Mouse (Mus musculus): ENCODE data around the gene Psmd1. TPM values are rescaled to one million over a fixed set of nuclear protein-coding genes. Genes with fewer than 3 reads are reported as not detected.

Gene Psmd1
- polyA plus RNA-seq, 1 experiment from 2014 or later: 184 TPM

DNA sequence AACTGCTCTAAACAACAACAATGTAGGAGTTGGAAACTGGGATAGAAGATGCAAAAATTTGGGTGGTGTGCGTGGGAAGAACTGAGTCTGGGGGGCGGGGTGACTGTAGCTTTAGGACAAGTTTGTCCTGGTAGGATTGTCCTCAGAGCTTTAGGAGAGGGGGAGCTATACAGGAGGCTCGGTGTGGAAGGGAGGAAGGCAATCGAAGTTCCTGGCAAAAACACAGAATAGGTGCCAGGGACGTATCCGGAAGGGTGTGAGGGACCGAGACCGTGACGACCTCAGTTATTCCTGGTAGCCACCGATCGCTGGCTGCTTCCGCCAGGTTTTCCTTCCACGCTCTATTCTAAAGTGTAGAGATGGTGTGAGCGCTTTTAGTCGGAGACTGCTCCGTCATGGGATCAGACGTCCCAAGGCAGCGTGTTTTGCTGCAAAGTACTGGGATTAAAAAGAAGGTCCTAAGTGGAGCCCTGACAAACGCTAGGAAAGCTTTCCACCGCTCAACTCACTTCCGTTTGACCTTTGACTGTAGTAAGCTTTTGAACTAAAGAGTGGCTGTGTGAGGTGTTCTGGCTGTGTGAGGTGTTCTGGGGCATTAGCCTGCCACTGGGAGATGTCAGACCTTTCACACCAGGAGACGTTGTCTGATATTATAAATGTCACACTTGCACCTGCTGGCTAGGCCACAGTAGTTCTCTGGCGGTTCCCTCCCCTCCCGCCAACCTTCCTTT, 17.2 kb upstream of the Psmd1 start:
- no peak for DNase-seq (ENCODE audit: low spot score)
- Histone ChIP-seq H3K27me3 (ENCODE audit: insufficient read depth, poor library complexity, severe bottlenecking) (peaks cover 64% of the 10 kb centered on the region), H3K9me3 (no peaks in the 10 kb centered on the region), H3K27ac (no peak overlapping the region), H3K4me1 (replicated peaks) (peaks cover 20% of the 10 kb centered on the region), H3K36me3 (no peaks in the 10 kb centered on the region), H3K4me3 (peak overlapping the region; percentile 71)
- 4% methylated on average over 24 of the region's 24 CpGs for WGBS

DNA sequence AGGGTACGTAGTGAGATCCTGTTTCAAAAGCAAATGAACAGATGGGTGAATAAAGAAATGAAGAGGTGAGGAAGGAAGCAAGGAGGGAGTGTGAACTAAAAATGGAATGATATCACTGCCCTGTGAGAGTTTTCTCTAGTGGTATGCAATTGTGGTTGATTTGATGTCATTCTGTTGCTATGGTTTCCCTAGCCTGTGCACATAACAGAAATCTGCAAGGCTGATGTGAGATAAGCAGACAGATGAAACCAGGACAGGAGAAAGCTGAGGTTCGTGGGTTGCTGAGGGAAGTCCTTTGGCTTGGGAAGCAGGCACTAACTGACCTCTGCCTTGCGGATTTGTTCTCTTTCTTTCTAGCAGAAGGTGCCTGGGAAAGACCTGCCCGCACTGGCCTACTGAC, 16.0 kb upstream of the Psmd1 start:
- WGBS: 79% methylated on average over 4 of the region's 4 CpGs
- Histone ChIP-seq H3K27ac (no peak overlapping the region), H3K27me3 (ENCODE audit: insufficient read depth, poor library complexity, severe bottlenecking) (peaks cover 60% of the 10 kb centered on the region), H3K4me1 (replicated peaks) (peaks cover 20% of the 10 kb centered on the region), H3K36me3 (no peaks in the 10 kb centered on the region), H3K9me3 (no peaks in the 10 kb centered on the region), H3K4me3 (no peak overlapping the region)
- DNase-seq (ENCODE audit: low spot score): no peak

DNA sequence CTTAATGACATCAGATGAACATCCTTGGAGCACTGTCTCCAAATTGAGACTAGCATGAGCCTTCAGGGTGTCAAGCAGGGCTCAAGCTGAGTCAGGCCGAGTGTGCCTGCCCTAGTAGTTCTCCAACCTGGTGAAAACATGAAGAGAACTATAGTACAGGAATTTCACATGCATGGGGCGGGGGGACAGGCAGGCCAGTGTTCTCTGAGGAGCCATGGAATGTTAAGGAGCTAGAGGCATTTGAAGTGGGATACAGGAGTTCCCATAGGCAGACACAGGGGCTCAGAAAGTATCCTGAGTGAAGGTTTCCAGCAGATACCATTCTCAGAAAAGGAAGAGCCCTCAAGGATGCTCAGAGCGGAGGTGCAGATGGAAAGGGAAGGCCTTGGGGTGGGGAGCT, 15.4 kb upstream of the Psmd1 start:
- 84% methylated on average over 3 of the region's 3 CpGs for WGBS
- Histone ChIP-seq H3K36me3 (no peaks in the 10 kb centered on the region), H3K9me3 (no peaks in the 10 kb centered on the region), H3K27me3 (ENCODE audit: insufficient read depth, poor library complexity, severe bottlenecking) (peaks cover 55% of the 10 kb centered on the region), H3K4me1 (replicated peaks) (peaks cover 20% of the 10 kb centered on the region), H3K4me3 (no peak overlapping the region), H3K27ac (no peak overlapping the region)
- no peak for DNase-seq (ENCODE audit: low spot score)

DNA sequence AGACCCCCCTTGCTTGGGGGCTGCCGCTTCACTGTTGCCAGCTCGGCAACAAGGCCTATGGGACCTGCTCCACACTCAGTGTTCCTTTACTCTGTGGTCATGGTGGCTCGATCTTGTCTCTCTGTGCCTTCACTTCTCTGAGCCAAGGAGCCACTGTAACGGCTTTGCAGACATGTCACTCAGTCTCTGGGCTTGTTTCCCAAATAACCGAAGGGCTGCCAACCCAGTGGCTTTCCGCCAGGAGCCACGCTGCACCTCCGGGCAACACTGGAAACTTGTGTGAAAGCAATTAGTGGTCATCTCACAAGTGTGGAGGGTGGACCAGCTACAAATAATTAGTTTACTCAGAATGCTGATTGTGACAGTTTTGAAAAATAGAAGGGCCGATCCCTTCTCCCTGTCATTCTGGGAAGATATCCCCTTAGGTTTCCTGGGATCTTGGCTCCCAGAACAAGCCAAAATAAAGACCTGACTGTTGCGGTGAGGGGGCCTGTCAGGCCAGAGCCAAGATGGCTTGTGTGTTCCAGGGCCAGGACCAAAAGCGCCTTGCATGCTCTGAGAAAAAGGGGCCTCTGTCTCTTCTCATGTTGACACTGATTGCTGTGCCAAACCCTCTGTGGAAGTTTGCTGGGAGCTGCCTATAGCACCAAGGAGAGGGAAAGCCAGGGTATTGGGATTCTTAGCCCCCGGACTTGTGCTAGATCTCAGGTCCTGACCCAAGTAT, 10.8 kb upstream of the Psmd1 start:
- Histone ChIP-seq H3K4me3 (no peak overlapping the region), H3K4me1 (replicated peaks) (no peaks in the 10 kb centered on the region), H3K27me3 (ENCODE audit: insufficient read depth, poor library complexity, severe bottlenecking) (peaks cover 8% of the 10 kb centered on the region), H3K36me3 (no peaks in the 10 kb centered on the region), H3K27ac (no peak overlapping the region), H3K9me3 (no peaks in the 10 kb centered on the region)
- 88% methylated on average over 12 of the region's 12 CpGs for WGBS
- no peak for DNase-seq (ENCODE audit: low spot score)

- DNase-seq (ENCODE audit: low spot score): no peak
- H3K9me3 ChIP-seq: no peaks in the 10 kb centered on the region
- WGBS: 69% methylated on average over 3 of the region's 3 CpGs
- H3K27ac ChIP-seq: no peak overlapping the region
- H3K36me3 ChIP-seq: no peaks in the 10 kb centered on the region
- H3K4me1 ChIP-seq (replicated peaks): peaks cover 4% of the 10 kb centered on the region; the same call in 1 of the 2 replicates
- H3K27me3 ChIP-seq (ENCODE audit: insufficient read depth, poor library complexity, severe bottlenecking): no peaks in the 10 kb centered on the region
- H3K4me3 ChIP-seq: no peak overlapping the region
Measured at GRCm38 (mm10) chr1:86054943-86055342, 9.2 kb upstream of the Psmd1 start.

- 89% methylated on average over 4 of the region's 4 CpGs for WGBS
- Histone ChIP-seq H3K4me1 (replicated peaks) (peaks cover 4% of the 10 kb centered on the region; the same call in 1 of the 2 replicates), H3K27ac (no peak overlapping the region), H3K36me3 (no peaks in the 10 kb centered on the region), H3K27me3 (ENCODE audit: insufficient read depth, poor library complexity, severe bottlenecking) (no peaks in the 10 kb centered on the region), H3K4me3 (no peak overlapping the region), H3K9me3 (no peaks in the 10 kb centered on the region)
- no peak for DNase-seq (ENCODE audit: low spot score)
Measured at GRCm38 (mm10) chr1:86056284-86056683, 7.9 kb upstream of the Psmd1 start.

- peak overlapping the region; percentile 82 for H3K27ac ChIP-seq
- H3K4me1 ChIP-seq (replicated peaks): peaks cover 7% of the 10 kb centered on the region; the same call in 1 of the 2 replicates
- DNase-seq (ENCODE audit: low spot score): peak; percentile 94
- peak overlapping the region; percentile 49 for H3K4me3 ChIP-seq
- H3K9me3 ChIP-seq: no peaks in the 10 kb centered on the region
- H3K36me3 ChIP-seq: no peaks in the 10 kb centered on the region
- no peaks in the 10 kb centered on the region for H3K27me3 ChIP-seq (ENCODE audit: insufficient read depth, poor library complexity, severe bottlenecking)
- WGBS: 11% methylated on average over 21 of the region's 21 CpGs
Measured at GRCm38 (mm10) chr1:86058856-86059769, 5.1 kb upstream of the Psmd1 start.

DNA sequence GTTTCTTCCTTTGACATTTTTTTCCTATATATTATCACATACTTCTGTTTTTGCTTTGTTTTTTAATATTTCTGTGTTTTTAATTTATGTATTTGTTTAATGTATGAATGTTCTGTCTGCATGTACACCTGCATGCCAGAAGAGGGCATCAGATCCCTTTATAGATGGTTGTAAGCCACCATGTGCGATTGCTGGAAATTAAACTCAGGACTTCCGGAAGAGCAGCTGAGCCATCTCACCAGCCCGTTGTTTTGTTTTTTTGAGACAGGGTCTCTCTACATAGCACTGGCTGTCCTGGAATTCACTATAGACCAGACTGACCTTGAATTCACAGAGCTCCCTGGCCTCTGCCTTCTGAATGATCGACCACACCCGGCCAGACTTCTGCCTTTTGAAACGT, 1.7 kb upstream of the Psmd1 start:
- DNase-seq (ENCODE audit: low spot score): no peak
- H3K27ac ChIP-seq: no peak overlapping the region
- peaks cover 12% of the 10 kb centered on the region for H3K36me3 ChIP-seq
- H3K9me3 ChIP-seq: peaks cover 5% of the 10 kb centered on the region; the same call in 1 of the 2 replicates
- H3K27me3 ChIP-seq (ENCODE audit: insufficient read depth, poor library complexity, severe bottlenecking): no peaks in the 10 kb centered on the region
- H3K4me1 ChIP-seq (replicated peaks): peaks cover 17% of the 10 kb centered on the region
- H3K4me3 ChIP-seq: no peak overlapping the region
- WGBS: 90% methylated on average over 6 of the region's 6 CpGs

DNA sequence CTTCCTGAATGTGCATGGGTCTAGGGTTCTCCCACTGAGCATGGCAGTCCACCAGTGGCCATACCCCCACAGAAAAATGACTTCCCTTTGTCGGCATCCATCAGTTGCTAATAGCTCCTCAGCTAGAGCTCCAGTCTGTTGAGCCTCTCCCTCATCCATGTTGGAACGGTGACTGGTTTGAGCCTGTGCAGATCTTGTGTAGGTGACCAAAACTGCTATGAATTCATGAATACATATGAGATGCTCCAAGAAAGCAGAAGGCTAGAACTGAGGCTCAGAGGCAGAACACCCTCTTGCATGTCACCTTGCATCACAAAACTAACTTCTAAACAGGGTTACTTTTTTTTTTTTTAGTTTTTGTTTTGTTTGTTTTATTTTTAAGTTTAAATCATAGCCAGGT, 12.4 kb downstream of the Psmd1 start:
- peaks cover 94% of the 10 kb centered on the region for H3K36me3 ChIP-seq
- 100% methylated on average over 2 of the region's 2 CpGs for whole genome bisulfite sequencing
- H3K4me3 ChIP-seq: no peak overlapping the region
- no peak overlapping the region for H3K27ac ChIP-seq
- no peaks in the 10 kb centered on the region for H3K27me3 ChIP-seq (ENCODE audit: insufficient read depth, poor library complexity, severe bottlenecking)
- 0 out of 2 replicates have a peak, but pooled peaks cover 5% of the 10 kb centered on the region for H3K9me3 ChIP-seq
- DNase-seq (ENCODE audit: low spot score): no peak
- H3K4me1 ChIP-seq (replicated peaks): no peaks in the 10 kb centered on the region

DNA sequence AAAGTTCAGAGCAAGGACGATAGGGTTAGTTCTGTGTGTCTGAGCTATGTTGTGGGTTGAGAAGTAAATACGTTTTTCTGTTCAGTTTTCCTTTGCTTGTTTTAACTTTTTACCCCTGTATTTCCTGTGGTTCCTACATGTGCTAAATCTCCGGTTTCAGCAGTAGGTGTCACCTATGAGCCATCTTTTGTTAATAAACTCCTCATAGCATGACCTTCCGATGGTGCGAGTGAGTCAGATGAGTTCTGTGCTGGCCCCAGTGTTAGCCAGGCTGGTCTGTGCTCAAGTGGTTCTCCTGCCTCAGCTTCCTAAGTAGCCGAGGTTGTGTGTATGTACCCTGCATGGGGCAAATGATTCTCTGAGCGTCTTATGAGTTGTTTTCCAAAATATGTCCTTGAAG, 30.2 kb downstream of the Psmd1 start:
- Histone ChIP-seq H3K36me3 (peaks cover 97% of the 10 kb centered on the region), H3K4me1 (replicated peaks) (no peaks in the 10 kb centered on the region), H3K9me3 (no peaks in the 10 kb centered on the region), H3K27me3 (ENCODE audit: insufficient read depth, poor library complexity, severe bottlenecking) (no peaks in the 10 kb centered on the region), H3K4me3 (no peak overlapping the region), H3K27ac (no peak overlapping the region)
- WGBS: 91% methylated on average over 7 of the region's 7 CpGs
- DNase-seq (ENCODE audit: low spot score): no peak

DNA sequence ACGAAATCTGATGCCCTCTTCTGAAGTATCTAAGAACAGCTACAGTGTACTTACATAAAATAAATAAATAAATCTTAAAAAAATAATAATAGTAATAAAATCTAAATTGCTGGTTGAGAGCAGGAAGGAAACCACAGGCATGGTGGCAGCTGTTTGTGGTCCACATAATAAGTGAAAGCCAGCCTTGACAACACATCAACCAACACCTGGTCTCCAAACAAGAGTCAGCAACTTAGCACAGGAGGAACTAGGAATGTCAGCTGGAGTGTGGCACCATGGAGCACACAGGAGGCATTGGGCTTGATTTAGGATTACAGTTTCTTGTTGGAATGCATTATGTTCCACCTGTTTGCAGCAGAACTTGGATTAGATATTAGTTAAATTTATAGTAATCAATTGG, 40.9 kb downstream of the Psmd1 start:
- no peak overlapping the region for H3K4me3 ChIP-seq
- no peaks in the 10 kb centered on the region for H3K9me3 ChIP-seq
- no peak for DNase-seq (ENCODE audit: low spot score)
- H3K27ac ChIP-seq: no peak overlapping the region
- peaks cover 40% of the 10 kb centered on the region for H3K36me3 ChIP-seq
- no peaks in the 10 kb centered on the region for H3K4me1 ChIP-seq (replicated peaks)
- WGBS: 95% methylated on average over 1 of the region's 1 CpGs
- H3K27me3 ChIP-seq (ENCODE audit: insufficient read depth, poor library complexity, severe bottlenecking): no peaks in the 10 kb centered on the region

GRCm38 (mm10) chr1:86111779-86112178, 47.6 kb downstream of the Psmd1 start, which contains the start of gene Htr2b:
TSS of gene Htr2b (minus strand) at chr1:86111970.
- H3K27ac ChIP-seq: no peak within 1 kb of the TSS
- WGBS: 82% methylated on average over 6 of the region's 6 CpGs

More at GRCm38 (mm10) chr1:86111779-86112178, 47.6 kb downstream of the Psmd1 start, which contains the start of gene Htr2b:
- DNase-seq (ENCODE audit: low spot score): no peak
- H3K4me1 ChIP-seq (replicated peaks): no peaks in the 10 kb centered on the region
- H3K27me3 ChIP-seq (ENCODE audit: insufficient read depth, poor library complexity, severe bottlenecking): no peaks in the 10 kb centered on the region
- no peak within 1 kb of the TSS for H3K4me3 ChIP-seq
- H3K9me3 ChIP-seq: no peaks in the 10 kb centered on the region
- H3K36me3 ChIP-seq: peaks cover 28% of the 10 kb centered on the region

Measured in hindbrain, embryonic 10.5 days (tissue).